Mouse (Mus musculus): ENCODE results near the gene Serpinc1. TPM values are rescaled to one million over a fixed set of nuclear protein-coding genes. Genes with fewer than 3 reads are reported as not detected.
A peak's percentile ranks its signal among the peaks of the same experiment; 100 is the strongest.

Gene Serpinc1
- polyA plus RNA-seq, 1 experiment: 0.19 TPM

DNA sequence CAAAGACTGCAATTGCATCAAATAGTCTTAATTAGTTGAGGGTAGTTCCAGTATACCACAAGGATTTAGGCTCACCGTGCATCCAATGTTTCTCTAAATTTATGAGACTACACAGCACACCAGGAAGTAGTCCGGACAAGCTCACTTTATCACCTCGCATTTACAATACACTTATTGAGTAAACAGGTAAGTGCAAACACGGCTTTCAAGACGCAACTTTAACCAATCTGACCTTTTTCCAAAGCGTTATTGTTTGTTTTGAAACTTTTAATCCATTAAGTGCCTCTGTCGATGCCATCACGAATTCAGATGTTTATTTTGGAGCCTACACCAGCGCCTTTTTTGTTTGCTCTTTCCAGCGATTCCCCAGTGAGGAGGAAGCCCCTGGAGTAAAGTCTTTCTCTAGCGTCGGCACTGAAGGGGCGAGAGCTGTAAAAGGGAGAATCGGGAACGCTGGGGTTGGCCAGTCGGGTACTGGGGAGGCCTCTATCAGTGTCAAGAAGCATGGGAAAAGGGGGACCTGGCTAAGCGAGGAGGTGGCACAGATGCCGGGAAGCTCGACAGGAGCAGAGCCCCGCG is 55.6 kb downstream of the Serpinc1 start:
- Histone ChIP-seq H3K27ac (ENCODE audit: insufficient read depth, low read length) (peak overlapping the region; percentile 44; the same call in 1 of the 2 replicates), H3K4me3 (ENCODE audit: insufficient read depth, low read length) (peak overlapping the region; percentile 91), H3K4me1 (ENCODE audit: control insufficient read depth, insufficient read depth, low read length) (no peaks in the 10 kb centered on the region; the same call in 1 of the 2 replicates)
- TF ChIP-seq POLR2A (IDR thresholded peaks at IDR 0.05; ENCODE audit: extremely low read depth, insufficient read depth, low read length) (no peak), CTCF (IDR thresholded peaks at IDR 0.05; ENCODE audit: extremely low read depth, insufficient read depth, low read length) (no peak)

DNA sequence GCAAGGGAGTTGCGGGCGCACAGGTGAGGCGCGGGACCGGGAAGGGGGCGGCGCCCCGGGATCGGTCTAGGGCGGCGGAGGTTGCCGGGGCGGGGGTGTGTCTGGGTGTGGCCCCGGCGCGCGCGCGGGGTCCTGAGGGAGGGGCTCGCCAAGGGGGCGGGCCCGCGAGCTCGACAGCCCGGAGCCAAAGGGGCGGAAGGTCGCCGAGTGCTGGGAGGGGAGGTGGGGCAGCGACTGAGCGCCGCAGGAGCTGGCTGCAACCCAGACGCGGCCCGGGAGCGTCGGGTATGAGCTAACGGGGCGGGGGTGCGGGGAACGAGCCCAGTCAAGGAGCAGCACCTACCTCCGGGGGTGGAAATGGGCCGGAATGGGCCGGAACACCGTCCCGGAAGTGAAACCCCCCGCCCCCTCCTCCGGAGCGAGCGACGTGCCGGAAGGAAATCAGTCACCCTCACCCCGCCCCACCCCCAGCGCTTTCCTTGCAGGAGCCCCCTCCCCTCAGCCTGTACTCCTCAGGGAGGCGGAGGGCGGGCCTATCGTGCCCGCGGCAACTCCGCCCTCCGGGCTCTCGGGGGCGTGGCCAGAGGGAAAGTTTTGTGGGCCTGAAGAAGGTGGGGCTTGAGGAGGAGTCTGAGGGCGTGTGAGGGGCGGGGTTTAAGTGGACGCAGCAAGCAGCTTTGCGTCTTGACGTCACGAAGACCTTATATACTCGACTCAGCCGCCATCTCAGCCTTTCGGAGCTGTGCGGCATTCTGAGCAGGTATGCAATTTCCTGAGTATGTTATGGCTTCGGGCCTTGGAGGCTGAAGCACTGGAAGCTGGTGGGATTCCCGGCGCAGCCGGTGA is 56.3 kb downstream of the Serpinc1 start, which contains the start of gene Zbtb37:
Gene Zbtb37, minus strand, starts transcription at position 415 of the 846 bp plus-strand sequence.
- H3K27ac ChIP-seq (ENCODE audit: insufficient read depth, low read length): peak within 1 kb of the TSS; percentile 80
- H3K4me3 ChIP-seq (ENCODE audit: insufficient read depth, low read length): peak within 1 kb of the TSS; percentile 91
- H3K4me1 ChIP-seq (ENCODE audit: control insufficient read depth, insufficient read depth, low read length): no peaks in the 10 kb centered on the region; the same call in 1 of the 2 replicates
- TF ChIP-seq CTCF (IDR thresholded peaks at IDR 0.05; ENCODE audit: extremely low read depth, insufficient read depth, low read length): no peak
- peak; percentile 100 for TF ChIP-seq POLR2A (IDR thresholded peaks at IDR 0.05; ENCODE audit: extremely low read depth, insufficient read depth, low read length)

DNA sequence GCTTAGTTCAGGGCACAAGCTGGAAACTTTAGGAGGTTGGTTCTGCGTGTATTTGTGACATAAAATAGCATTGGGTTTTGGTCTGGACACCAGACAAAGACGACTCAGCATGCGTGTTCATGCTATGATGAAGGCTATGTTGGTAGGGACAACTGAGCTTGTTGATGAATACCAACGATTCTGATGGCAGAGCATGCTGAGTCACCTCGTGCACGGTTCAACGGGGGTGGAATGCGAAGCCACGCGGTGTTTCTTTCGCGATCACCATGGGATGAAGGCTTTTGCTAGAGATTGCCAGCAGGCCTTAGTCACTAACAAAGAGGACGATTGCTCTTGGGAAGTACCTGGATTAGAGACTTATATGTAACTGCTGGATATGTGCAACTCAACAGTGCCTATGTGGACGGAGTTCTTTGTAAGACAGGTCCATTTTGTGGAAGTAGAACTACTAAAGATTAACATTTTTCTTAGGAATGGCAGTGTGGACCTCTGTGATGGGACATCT is 56.9 kb downstream of the Serpinc1 start:
- Histone ChIP-seq H3K4me1 (ENCODE audit: control insufficient read depth, insufficient read depth, low read length) (no peaks in the 10 kb centered on the region; the same call in 1 of the 2 replicates), H3K27ac (ENCODE audit: insufficient read depth, low read length) (peak overlapping the region; percentile 80), H3K4me3 (ENCODE audit: insufficient read depth, low read length) (peak overlapping the region; percentile 91)
- TF ChIP-seq CTCF (IDR thresholded peaks at IDR 0.05; ENCODE audit: extremely low read depth, insufficient read depth, low read length): no peak
- no peak for TF ChIP-seq POLR2A (IDR thresholded peaks at IDR 0.05; ENCODE audit: extremely low read depth, insufficient read depth, low read length)

DNA sequence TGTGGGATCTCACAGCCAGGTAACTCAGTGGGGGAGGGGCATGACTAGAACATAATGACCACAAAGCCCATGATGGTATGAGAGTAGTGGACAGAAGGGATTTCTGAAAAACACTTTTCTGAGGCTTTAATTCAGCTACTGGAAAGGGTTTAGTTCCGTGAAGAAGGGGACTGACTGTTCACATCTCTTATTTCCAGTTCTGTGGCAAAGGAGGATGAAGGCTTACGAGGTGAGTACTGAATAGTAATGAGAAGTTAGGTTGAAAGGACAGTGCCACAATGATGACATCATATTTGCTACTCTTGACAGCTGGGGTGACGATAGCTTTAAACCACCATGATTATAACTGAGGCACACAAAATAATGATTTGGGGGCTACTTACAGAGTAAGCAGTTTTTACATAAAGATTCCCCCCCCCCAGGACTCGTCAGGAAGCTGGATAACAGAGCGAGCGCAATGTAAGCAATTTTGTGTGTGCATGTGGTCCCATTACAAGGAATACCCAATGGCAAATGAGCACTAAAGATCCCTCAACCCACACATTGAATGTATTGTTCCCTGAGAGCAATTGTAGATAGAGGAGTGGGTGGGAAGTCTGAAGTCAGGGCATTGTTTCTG is 57.5 kb downstream of the Serpinc1 start:
- Histone ChIP-seq H3K27ac (ENCODE audit: insufficient read depth, low read length) (peak overlapping the region; percentile 80), H3K4me1 (ENCODE audit: control insufficient read depth, insufficient read depth, low read length) (no peaks in the 10 kb centered on the region; the same call in 1 of the 2 replicates), H3K4me3 (ENCODE audit: insufficient read depth, low read length) (peak overlapping the region; percentile 91)
- peak; percentile 50; the same call in 1 of the 2 replicates for TF ChIP-seq POLR2A (IDR thresholded peaks at IDR 0.05; ENCODE audit: extremely low read depth, insufficient read depth, low read length)
- TF ChIP-seq CTCF (IDR thresholded peaks at IDR 0.05; ENCODE audit: extremely low read depth, insufficient read depth, low read length): no peak

DNA sequence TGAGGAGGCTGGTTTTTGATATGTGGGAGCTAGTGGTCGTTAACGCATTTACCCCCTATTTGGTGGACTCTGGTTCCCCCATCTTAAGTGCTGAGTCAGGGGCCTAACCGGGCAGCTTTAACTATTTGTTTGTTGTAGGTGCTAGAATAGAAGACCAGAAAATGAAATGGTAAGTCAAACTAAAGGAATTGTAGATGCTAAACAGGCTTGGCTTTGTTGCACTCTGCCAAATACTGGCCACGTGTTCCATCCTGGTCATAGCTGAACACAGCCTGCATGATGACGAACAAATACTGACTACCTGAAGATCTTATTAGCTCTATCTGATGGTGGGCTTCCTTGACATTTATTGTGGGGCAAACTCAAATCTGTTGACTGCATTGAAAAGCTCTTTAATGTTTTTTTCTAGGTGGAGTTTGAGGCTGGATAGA is 58.0 kb downstream of the Serpinc1 start:
- H3K27ac ChIP-seq (ENCODE audit: insufficient read depth, low read length): no peak overlapping the region

DNA sequence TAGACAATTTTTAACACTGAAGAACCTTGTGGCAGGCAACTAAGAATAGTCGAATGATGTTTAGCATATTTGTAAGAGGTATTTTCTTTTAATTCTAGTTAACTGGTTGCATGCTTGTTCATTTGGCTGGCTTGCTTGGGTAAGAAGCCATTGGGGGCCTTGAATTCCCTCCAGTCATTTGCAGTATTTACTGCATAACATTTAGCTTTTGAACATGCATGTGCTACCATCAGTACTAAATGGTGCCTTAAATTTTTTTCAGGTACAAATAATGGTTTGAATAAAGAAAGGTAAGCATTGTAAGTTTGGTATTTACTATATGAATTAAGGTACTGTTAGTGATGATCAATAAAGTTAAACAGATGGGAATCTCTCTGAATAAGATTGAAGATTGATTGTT is 58.6 kb downstream of the Serpinc1 start:
- Histone ChIP-seq H3K27ac (ENCODE audit: insufficient read depth, low read length) (no peak overlapping the region), H3K4me1 (ENCODE audit: control insufficient read depth, insufficient read depth, low read length) (no peaks in the 10 kb centered on the region; the same call in 1 of the 2 replicates)

More for the DNA sequence above, 58.0 kb downstream of the Serpinc1 start:
- TF ChIP-seq CTCF (IDR thresholded peaks at IDR 0.05; ENCODE audit: extremely low read depth, insufficient read depth, low read length) (no peak), POLR2A (IDR thresholded peaks at IDR 0.05; ENCODE audit: extremely low read depth, insufficient read depth, low read length) (no peak)
- Histone ChIP-seq H3K4me3 (ENCODE audit: insufficient read depth, low read length) (peak overlapping the region; percentile 91), H3K4me1 (ENCODE audit: control insufficient read depth, insufficient read depth, low read length) (no peaks in the 10 kb centered on the region; the same call in 1 of the 2 replicates)

DNA sequence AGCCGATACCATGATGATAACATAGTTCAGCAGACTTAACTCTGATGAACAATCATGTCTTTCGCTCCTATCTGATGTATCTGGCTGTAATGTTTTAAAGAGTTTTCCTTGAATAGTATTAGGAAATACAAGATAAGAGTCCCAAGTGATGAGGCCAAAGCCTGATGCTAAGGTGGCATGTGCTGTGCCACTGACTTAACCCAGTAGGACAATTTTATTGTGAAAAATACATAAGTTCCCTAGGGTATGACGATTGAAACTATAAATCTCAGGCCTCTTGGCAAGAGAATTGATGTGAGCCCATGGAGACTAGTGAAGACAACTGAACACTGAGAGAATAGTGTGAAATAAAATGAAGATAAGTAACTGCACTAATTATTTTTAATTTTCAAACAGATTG is 59.2 kb downstream of the Serpinc1 start:
- H3K4me1 ChIP-seq (ENCODE audit: control insufficient read depth, insufficient read depth, low read length): no peaks in the 10 kb centered on the region; the same call in 1 of the 2 replicates
- H3K27ac ChIP-seq (ENCODE audit: insufficient read depth, low read length): no peak overlapping the region
- H3K4me3 ChIP-seq (ENCODE audit: insufficient read depth, low read length): peak overlapping the region; percentile 91; the same call in 1 of the 2 replicates
- TF ChIP-seq POLR2A (IDR thresholded peaks at IDR 0.05; ENCODE audit: extremely low read depth, insufficient read depth, low read length): no peak
- TF ChIP-seq CTCF (IDR thresholded peaks at IDR 0.05; ENCODE audit: extremely low read depth, insufficient read depth, low read length): no peak

More for the DNA sequence above, 58.6 kb downstream of the Serpinc1 start:
- peak overlapping the region; percentile 91; the same call in 1 of the 2 replicates for H3K4me3 ChIP-seq (ENCODE audit: insufficient read depth, low read length)
- no peak for TF ChIP-seq POLR2A (IDR thresholded peaks at IDR 0.05; ENCODE audit: extremely low read depth, insufficient read depth, low read length)
- TF ChIP-seq CTCF (IDR thresholded peaks at IDR 0.05; ENCODE audit: extremely low read depth, insufficient read depth, low read length): no peak

DNA sequence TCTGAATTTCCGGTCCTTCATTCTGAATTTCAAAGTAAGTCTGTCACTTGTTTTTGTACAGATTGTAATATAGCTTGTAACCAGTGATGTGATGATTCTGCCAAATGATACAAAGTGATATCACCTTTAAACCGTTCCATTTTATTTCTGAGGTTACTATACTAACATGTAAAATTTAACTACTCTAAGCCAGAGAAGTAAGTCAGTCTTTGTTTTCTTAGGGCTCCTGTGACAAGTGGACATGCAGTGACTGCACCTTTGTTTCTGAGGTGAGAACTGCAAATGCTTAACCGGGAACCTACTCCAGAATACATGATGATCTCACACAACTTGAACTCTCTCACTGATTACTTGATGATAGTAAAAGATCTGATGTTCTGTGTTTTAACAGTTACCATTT is 59.6 kb downstream of the Serpinc1 start:
- TF ChIP-seq CTCF (IDR thresholded peaks at IDR 0.05; ENCODE audit: extremely low read depth, insufficient read depth, low read length) (no peak), POLR2A (IDR thresholded peaks at IDR 0.05; ENCODE audit: extremely low read depth, insufficient read depth, low read length) (0 out of 2 replicates have a peak, but pooled peaks have one; percentile 26)
- Histone ChIP-seq H3K4me1 (ENCODE audit: control insufficient read depth, insufficient read depth, low read length) (no peaks in the 10 kb centered on the region; the same call in 1 of the 2 replicates), H3K4me3 (ENCODE audit: insufficient read depth, low read length) (no peak overlapping the region; the same call in 1 of the 2 replicates), H3K27ac (ENCODE audit: insufficient read depth, low read length) (no peak overlapping the region)
